Mouse (Mus musculus) ovary, adult 18-20 months (tissue): ENCODE measurements at regions not wholly inside any gene's neighbourhood (a gene's known extent, or its start where the extent isn't known, plus 50 kb on each side); places are given as distances from the start of the nearest gene placed in this dataset.

ENCODE experiments used
- DNase-seq: peaks from one replicate; pipeline ENCODE4 v3.0.0; 2022; ENCODE audit warnings: low spot score, mixed read lengths

GRCm38 (mm10) chr13:112073519-112074406 lies 214.5 kb upstream of the Ankrd55 start:
- peak; percentile 34 for DNase-seq

DNA sequence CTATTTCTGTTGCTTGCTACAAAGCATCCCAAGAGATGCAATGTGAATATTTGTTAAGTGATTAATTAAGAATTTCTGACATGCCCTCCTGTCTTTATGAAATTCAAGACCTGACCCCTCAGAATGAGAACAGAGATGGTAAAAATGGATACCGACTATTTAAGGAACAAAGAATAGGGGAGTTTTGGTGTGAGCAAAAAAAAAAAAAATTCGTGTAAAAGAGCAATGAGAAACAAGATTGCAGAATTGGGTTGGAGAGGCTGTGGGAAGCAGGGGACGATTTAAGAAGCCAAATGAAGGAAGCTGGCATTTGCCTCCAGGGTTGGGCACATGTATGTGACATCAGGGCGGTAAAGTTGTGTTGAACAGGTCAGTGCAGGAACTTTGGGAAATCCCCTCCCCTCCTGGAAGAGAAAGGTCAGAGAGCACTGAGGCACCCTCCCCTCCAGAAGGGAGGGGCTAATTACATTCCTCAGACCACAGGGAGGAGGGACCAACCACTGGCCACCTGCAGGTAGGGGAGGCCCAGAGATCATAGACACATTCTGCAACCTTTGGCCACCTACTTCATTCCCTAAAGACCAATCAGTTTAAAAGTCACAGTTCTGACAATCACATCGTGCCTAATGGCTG lies 212.3 kb upstream of the Ankrd55 start:
- DNase-seq = no peak

GRCm38 (mm10) chr13:112078088-112078487 lies 210.2 kb upstream of the Ankrd55 start:
- no peak for DNase-seq

- DNase-seq = no peak
Observed at GRCm38 (mm10) chr13:112081935-112082334, 206.3 kb upstream of the Ankrd55 start.

GRCm38 (mm10) chr13:112084484-112085278 lies 203.6 kb upstream of the Ankrd55 start:
- no peak for DNase-seq

DNA sequence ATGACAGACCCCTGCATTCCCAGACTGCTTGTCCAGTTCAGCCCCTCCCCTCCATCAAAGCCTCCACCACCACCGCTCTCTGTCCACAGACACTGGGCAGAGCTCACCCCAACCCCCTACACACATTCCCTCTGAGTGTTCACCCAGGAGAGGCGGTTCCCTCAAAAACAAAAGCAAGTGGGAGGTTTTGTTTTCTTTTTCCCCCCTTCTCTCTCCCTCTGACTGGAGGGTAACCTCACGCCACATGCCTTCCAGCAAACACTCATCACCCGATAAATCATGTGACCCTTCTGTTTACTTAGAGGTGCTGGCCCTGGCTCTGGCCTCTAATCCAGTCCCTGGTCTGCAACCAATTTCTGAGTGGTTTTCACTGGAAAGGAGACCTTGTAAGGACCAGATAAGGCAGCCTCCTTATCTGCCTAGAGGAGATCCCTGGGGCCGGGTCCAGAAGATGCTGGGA lies 199.9 kb upstream of the Ankrd55 start:
- peak; percentile 92 for DNase-seq

DNA sequence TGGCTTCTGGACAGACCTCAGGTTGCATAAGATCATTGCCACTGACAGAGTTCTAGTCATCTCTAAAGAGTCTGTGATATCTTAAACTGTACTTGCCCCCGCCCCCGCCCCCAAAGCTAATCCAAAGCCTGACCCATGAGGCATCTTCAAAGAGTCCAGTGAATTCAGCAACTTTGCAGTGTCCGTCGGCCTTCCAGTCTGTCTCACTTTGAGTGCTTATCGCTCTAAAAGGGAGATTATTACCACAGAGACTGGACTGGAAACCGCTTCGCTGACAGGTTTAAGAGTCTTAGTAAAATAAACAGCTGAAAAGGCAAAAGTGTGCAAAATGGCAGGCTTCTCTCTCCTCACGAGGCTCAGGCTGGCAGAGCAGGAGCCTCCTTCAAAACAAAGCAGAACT lies 197.5 kb upstream of the Ankrd55 start:
- DNase-seq = peak; percentile 45

DNA sequence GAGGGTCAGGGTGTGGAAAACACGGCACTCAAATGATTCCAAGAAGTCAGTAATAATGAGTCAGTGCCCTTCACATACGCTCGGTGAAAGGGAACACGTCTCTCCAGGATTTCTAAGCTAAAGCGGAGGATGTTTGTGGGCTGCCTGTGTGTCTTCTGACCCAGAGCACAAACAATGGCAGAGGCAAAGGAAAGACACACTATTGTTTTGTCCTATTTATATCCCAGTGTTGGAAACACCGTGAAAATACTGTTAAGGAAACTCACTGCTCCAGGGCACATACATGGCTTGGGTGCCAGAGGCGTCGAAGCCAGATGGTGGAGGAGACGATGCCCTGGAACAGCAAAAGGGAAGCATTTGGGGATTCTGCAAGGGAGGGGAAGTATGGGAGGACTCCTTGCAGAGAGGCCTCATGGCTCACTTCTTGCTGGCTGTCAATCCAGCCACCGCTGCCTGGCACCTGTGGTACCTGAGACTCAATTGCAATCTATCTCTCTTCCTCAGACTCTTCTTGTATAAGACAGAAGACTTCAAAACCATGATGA lies 192.6 kb upstream of the Ankrd55 start:
- no peak for DNase-seq

DNA sequence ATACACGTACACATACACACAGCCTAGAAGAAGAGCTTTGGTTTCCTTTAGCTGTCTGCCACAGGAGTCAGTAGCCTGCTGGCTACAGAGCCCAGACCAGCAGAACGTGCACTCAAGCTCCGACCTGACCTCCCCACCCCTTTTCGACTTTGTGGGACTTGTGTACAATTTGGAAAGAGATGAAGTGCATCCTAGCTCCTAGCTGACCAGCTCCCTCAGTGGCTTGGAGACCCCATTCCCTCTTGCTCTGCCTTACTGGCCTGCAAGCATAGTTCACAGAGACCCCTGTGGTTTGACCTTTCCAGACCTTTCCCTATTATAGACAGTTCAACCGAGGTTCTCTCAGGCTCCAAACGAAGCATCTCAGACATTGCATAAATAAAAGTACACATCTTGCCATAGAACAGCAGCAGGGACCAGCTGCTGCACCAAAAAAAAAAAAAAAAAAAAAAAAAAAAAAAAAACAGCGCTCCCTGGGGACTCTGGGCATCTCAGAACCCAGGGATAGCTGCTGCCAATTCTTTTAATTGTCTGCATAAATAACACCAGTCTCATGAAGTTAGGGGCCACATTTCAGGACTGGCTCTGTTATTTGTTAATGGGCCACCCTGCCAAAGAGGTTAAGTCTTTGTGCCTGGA lies 188.2 kb upstream of the Ankrd55 start:
- DNase-seq = no peak

DNA sequence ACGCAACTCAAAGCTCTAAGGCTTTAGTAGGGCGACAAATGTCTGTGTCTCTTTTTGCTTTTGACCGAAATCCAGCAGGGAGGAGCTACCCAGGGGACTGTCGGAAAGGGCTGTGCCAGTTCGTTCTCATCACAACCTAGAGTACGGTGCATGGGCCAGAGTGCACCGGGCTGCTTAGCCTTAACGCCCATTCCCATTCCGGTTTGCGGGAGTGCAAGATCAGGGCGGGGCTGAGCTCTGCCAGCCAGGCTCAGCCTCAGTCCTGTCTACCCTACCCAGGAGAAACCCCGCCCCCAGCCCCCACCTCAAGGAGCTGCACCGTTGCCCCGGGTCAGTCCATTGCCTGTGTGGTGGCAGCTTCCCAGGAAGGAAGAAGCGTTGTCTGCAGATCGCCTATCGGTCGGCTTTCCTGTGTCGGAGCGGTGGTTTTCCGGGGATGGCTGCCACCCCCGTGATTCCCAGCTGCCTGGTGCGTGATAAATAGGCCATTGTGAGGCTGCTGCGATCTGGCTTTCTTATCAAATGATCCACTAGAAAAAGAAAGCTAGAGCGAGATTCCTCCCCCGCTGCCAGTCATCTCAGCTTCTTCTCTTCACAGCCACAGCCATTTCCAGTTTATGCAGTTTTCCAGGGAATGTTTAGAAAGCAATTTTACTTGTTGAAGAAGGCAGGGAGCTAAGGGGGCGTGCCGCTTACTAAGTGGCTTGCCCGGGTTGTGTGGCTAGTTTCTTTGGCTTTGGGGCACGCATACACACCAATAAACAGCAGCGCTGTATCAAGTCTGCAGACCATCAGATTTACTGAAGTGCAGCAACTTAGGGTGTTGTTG lies 187.4 kb upstream of the Ankrd55 start:
- peak; percentile 70 for DNase-seq

- DNase-seq = no peak
Observed at GRCm38 (mm10) chr13:112101421-112101756, 186.9 kb upstream of the Ankrd55 start.

- DNase-seq = no peak
Observed at GRCm38 (mm10) chr13:112105953-112106352, 182.3 kb upstream of the Ankrd55 start.

DNA sequence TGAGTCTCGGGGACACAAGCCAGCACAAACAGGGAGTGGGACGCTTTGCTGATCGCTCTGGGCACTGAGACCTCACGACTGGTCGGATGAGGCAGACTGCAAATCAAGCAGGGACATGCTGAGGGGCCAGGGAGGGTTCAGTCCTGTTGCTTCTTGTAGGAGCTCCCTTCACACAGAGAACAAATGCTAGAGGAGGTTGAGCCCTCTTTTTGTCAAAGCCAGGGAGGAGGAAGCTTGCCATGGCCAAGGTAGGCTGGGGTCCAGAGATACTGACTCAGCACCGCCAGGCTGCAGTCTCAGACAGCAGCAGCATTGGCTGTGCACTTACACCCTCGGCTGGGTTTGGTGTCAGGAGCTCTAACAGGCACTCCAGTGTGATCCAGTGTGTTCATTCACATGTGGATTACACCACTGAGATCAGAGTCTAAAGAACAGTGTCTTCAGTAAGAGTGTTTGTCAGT lies 173.5 kb upstream of the Ankrd55 start:
- DNase-seq = peak; percentile 33

DNA sequence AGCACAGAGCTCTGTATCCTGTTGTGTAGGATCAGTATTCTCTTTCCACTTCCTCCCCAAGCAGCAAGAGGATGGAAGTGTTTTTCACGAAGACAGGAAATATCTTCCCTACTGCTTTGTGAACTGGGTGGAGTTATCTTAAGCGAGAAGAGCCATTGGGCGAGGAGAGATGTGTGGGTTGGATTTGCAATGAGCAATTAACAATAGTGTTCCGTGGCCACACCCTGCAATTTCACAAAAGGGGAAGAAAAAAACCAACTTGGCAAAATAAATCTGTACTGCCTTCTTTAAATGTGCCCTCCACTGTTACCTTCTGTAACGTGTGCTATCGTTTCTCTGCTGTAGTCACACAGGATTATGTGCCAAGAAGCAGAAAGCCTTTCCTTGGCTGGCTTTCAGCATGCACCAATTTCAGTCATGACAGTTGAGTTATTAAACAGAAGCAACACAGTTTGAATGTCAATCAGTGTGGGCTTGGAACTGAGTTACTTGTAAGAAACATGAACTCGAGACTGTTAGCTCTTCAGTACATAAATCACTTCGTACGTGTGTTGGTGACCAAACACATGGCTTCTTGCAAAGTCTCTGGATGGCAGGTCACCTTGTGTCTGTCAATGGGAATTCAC lies 172.0 kb upstream of the Ankrd55 start:
- DNase-seq = no peak

- DNase-seq = no peak
Observed at GRCm38 (mm10) chr13:112118564-112118963, 169.7 kb upstream of the Ankrd55 start.

GRCm38 (mm10) chr13:112119611-112120041 lies 168.6 kb upstream of the Ankrd55 start:
- DNase-seq = no peak

DNA sequence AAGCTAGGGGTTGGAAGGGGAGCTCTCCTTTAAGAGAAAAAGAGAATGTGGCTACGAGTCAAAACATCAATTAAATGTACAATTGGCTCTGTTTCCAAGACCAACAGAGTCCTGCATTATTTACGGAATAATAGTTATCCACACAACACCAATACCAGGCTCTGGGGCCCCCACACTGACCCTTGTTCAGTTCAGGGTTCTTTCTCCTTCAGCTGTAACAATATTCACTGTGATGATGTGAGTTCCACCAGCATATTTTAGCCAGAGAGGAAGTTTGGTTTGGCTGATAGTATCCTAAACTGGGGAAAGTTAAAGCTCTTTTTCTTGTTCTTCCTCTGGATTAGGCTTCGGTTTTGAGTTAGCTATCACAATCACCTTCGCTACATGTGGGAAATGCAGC lies 167.9 kb upstream of the Ankrd55 start:
- DNase-seq = no peak

DNA sequence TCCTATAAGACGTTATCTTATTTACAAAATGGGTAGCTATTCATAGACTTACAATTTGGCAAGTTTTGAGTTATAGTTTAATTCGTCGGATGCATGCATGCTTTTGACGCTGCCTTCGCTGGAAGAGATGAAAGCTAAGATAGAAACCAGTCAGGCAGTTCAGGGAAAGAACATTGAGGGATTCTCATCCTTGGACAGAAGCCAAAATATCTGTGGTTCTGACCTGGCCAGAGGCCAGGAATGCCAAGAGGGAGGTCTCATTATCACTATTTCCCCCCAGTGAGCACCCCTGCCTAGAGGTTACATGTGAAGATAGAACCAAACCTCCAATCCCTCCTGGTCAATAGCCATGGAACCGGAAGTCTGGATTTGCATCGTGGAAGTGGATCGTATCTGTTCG lies 167.1 kb upstream of the Ankrd55 start:
- no peak for DNase-seq

DNA sequence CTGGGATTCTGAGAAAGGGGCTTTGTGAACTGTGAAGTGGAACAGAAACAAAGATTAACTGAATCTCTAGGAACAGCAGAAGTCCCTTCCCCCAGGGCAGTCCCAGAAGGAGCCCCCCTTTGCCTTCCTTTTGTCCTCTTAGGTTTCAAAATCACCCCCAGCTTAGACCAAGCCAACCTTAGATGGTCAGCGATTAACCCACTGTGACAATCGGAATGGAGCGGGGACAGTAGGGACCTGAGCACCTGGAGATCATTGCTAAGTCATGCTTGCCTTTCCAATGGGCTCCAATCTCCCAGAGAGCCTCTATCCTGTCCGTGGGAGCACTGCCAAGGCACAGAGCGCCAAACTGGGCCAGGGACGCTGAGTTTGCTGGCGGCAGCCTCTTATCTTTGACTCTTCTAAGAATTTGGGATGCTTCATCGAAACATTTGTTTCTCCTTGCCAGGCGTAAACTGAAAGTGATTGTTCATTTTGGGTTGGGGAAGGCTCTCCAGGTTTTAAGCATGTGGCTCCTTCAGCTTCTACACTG lies 165.3 kb upstream of the Ankrd55 start:
- DNase-seq = peak; percentile 84
